Mouse (Mus musculus) lung, embryonic 16.5 days (tissue): ENCODE data around the gene H2afz. TPM values are rescaled to one million over a fixed set of nuclear protein-coding genes. Genes with fewer than 3 reads are reported as not detected.

ENCODE experiments used
- ATAC-seq: fragments of 200-750 bp; cut with Nextera tagmentation; 2 replicates; pipeline ENCODE4 v1.8.0; 2017; ENCODE audit warnings: low read depth, mild to moderate bottlenecking, moderate library complexity
- H3K27ac ChIP-seq: fragments of 300-500 bp; sonication (generic); 2 replicates; pipeline ENCODE4 v1.5.1; 2014; ENCODE audit warnings: mild to moderate bottlenecking, control low read depth, low read length
- H3K27me3 ChIP-seq: fragments of 300-500 bp; sonication (generic); 2 replicates; pipeline ENCODE4 v1.6.1; 2014; ENCODE audit warnings: low read depth, low read length, mixed read lengths; ENCODE audit not compliant: control insufficient read depth, insufficient read depth
- H3K36me3 ChIP-seq: fragments of 300-500 bp; sonication (generic); 2 replicates; pipeline ENCODE4 v1.6.1; 2014; ENCODE audit warnings: low read length; ENCODE audit not compliant: control insufficient read depth, insufficient read depth
- H3K4me1 ChIP-seq: fragments of 300-500 bp; sonication (generic); replicated peaks from 2 replicates; pipeline ENCODE4 v1.6.1; 2014; ENCODE audit warnings: low read length, mixed read lengths; ENCODE audit not compliant: control insufficient read depth, insufficient read depth
- H3K4me2 ChIP-seq: fragments of 300-500 bp; sonication (generic); 2 replicates; pipeline ENCODE4 v1.6.1; 2014; ENCODE audit warnings: low read depth, low read length, control low read depth
- H3K4me3 ChIP-seq: fragments of 300-500 bp; sonication (generic); 2 replicates; pipeline ENCODE4 v1.5.1; 2014; ENCODE audit warnings: mild to moderate bottlenecking, low read length, control low read depth
- H3K9ac ChIP-seq: fragments of 300-500 bp; sonication (generic); 2 replicates; pipeline ENCODE4 v1.6.1; 2014; ENCODE audit warnings: low read length, control low read depth
- H3K9me3 ChIP-seq: fragments of 300-500 bp; sonication (generic); 2 replicates; pipeline ENCODE4 v1.6.1; 2016; ENCODE audit warnings: low read length; ENCODE audit not compliant: control insufficient read depth
- WGBS: fragments of 180-500 bp; shearing (Covaris S2); extraction: QIAGEN DNeasy Blood & Tissue Kit; methylation state at CpG from one replicate; pipeline ENCODE4 v1.1.7; 2014; 5-methylcytosine and 5-hydroxymethylcytosine counted together
- polyA plus RNA-seq: library from polyadenylated mRNA; unstranded; fragments of >200 nt; fragmentation: Nextera tagmentation; extraction: Ambion mirVana; gene quantifications from 2 replicates; pipeline ENCODE4 v1.2.1, GENCODE M21; 2015

The H2afz gene
- 1,843 and 2,003 TPM in 2 replicates for polyA plus RNA-seq

- Histone ChIP-seq H3K4me2 (peak within 1 kb of the TSS; percentile 57), H3K36me3 (0 out of 2 replicates have a peak, but pooled peaks cover 3% of the 10 kb centered on the region), H3K27me3 (no peaks in the 10 kb centered on the region), H3K4me1 (peaks cover 17% of the 10 kb centered on the region), H3K9ac (peak within 1 kb of the TSS; percentile 96), H3K9me3 (no peaks in the 10 kb centered on the region), H3K4me3 (peak within 1 kb of the TSS; percentile 84), H3K27ac (peak within 1 kb of the TSS; percentile 97)
- ATAC-seq, result peak; percentile 93
- under 1% methylated on average over 63 of the region's 115 CpGs for WGBS
These were observed at the start of gene H2afz for GRCm38 (mm10) chr3:137864124-137864987. Gene H2afz, plus strand, starts transcription at chr3:137864487.

- 23% methylated on average over 4 of the region's 4 CpGs for WGBS
- Histone ChIP-seq H3K4me2 (no peak overlapping the region), H3K9me3 (no peaks in the 10 kb centered on the region), H3K27ac (no peak overlapping the region), H3K4me3 (no peak overlapping the region), H3K36me3 (no peaks in the 10 kb centered on the region), H3K9ac (no peak overlapping the region), H3K4me1 (no peaks in the 10 kb centered on the region; the same call in 1 of the 2 replicates), H3K27me3 (no peaks in the 10 kb centered on the region)
- no peak for ATAC-seq
These were observed 45.6 kb upstream of the H2afz start for GRCm38 (mm10) chr3:137818713-137819112.

- Histone ChIP-seq H3K4me2 (no peak overlapping the region), H3K36me3 (no peaks in the 10 kb centered on the region), H3K27ac (no peak overlapping the region), H3K9me3 (no peaks in the 10 kb centered on the region), H3K4me3 (no peak overlapping the region), H3K9ac (no peak overlapping the region), H3K4me1 (no peaks in the 10 kb centered on the region; the same call in 1 of the 2 replicates), H3K27me3 (no peaks in the 10 kb centered on the region)
- WGBS, result 71% methylated on average over 6 of the region's 6 CpGs
- ATAC-seq, result no peak
These were observed 43.4 kb upstream of the H2afz start for GRCm38 (mm10) chr3:137820688-137821467.

- ATAC-seq, result no peak
- no peak overlapping the region for H3K27ac ChIP-seq
- no peaks in the 10 kb centered on the region for H3K36me3 ChIP-seq
- no peaks in the 10 kb centered on the region; the same call in 1 of the 2 replicates for H3K4me1 ChIP-seq
- WGBS, result 91% methylated on average over 3 of the region's 3 CpGs
- no peaks in the 10 kb centered on the region for H3K9me3 ChIP-seq
- H3K9ac ChIP-seq, result no peak overlapping the region
- no peak overlapping the region for H3K4me3 ChIP-seq
- no peak overlapping the region for H3K4me2 ChIP-seq
- H3K27me3 ChIP-seq, result no peaks in the 10 kb centered on the region
These were observed 41.0 kb upstream of the H2afz start for GRCm38 (mm10) chr3:137823317-137823716.

- WGBS, result 19% methylated on average over 11 of the region's 11 CpGs
- Histone ChIP-seq H3K4me2 (peak overlapping the region; percentile 9), H3K9ac (0 out of 2 replicates have a peak overlapping the region, but pooled peaks have one; percentile 10), H3K9me3 (no peaks in the 10 kb centered on the region), H3K27me3 (no peaks in the 10 kb centered on the region), H3K4me1 (no peaks in the 10 kb centered on the region), H3K27ac (peak overlapping the region; percentile 11; the same call in 1 of the 2 replicates), H3K36me3 (no peaks in the 10 kb centered on the region), H3K4me3 (no peak overlapping the region)
- ATAC-seq, result no peak
These were observed 36.6 kb upstream of the H2afz start for GRCm38 (mm10) chr3:137827678-137828077.

GRCm38 (mm10) chr3:137831156-137831555 is 33.1 kb upstream of the H2afz start:
- no peak for ATAC-seq
- no peak overlapping the region for H3K4me2 ChIP-seq
- 86% methylated on average over 2 of the region's 2 CpGs for WGBS
- H3K9me3 ChIP-seq, result no peaks in the 10 kb centered on the region
- no peak overlapping the region for H3K4me3 ChIP-seq
- H3K36me3 ChIP-seq, result no peaks in the 10 kb centered on the region
- no peaks in the 10 kb centered on the region for H3K4me1 ChIP-seq
- no peak overlapping the region for H3K27ac ChIP-seq
- no peak overlapping the region for H3K9ac ChIP-seq
- no peaks in the 10 kb centered on the region for H3K27me3 ChIP-seq

GRCm38 (mm10) chr3:137833128-137833527 is 31.2 kb upstream of the H2afz start:
- no peak overlapping the region for H3K9ac ChIP-seq
- H3K4me3 ChIP-seq, result no peak overlapping the region
- no peaks in the 10 kb centered on the region for H3K9me3 ChIP-seq
- H3K36me3 ChIP-seq, result no peaks in the 10 kb centered on the region
- H3K27ac ChIP-seq, result no peak overlapping the region
- no peaks in the 10 kb centered on the region for H3K27me3 ChIP-seq
- no peak overlapping the region for H3K4me2 ChIP-seq
- H3K4me1 ChIP-seq, result no peaks in the 10 kb centered on the region
- ATAC-seq, result no peak

GRCm38 (mm10) chr3:137833698-137834097 is 30.6 kb upstream of the H2afz start:
- 53% methylated on average over 4 of the region's 4 CpGs for WGBS
- ATAC-seq, result no peak

GRCm38 (mm10) chr3:137836543-137836942 is 27.7 kb upstream of the H2afz start:
- Histone ChIP-seq H3K27ac (no peak overlapping the region), H3K4me3 (no peak overlapping the region), H3K4me1 (no peaks in the 10 kb centered on the region), H3K36me3 (no peaks in the 10 kb centered on the region), H3K9me3 (no peaks in the 10 kb centered on the region), H3K4me2 (no peak overlapping the region), H3K27me3 (no peaks in the 10 kb centered on the region), H3K9ac (no peak overlapping the region)
- WGBS, result 97% methylated on average over 1 of the region's 1 CpGs
- ATAC-seq, result no peak

More at GRCm38 (mm10) chr3:137833698-137834097, 30.6 kb upstream of the H2afz start:
- Histone ChIP-seq H3K36me3 (no peaks in the 10 kb centered on the region), H3K4me3 (no peak overlapping the region), H3K4me1 (no peaks in the 10 kb centered on the region), H3K27me3 (no peaks in the 10 kb centered on the region), H3K27ac (no peak overlapping the region), H3K4me2 (no peak overlapping the region), H3K9me3 (no peaks in the 10 kb centered on the region), H3K9ac (no peak overlapping the region)
